Mouse (Mus musculus) spleen, postnatal 14 days (tissue): ENCODE results near the gene Gm10662.
"Not testable (repeated sequence)": the region's sequence is repeated elsewhere in the genome, so short reads cannot be mapped to it uniquely, and the experiment has no call there.

Source experiments
- DNase-seq, 2 experiments: peaks; one replicate each; pipeline ENCODE4 v3.0.0; 2021 to 2022; ENCODE audit warnings: low spot score in 2 of 2

Gene Gm10662

GRCm38 (mm10) chr7:23144380-23144779, at the start of gene Gm10662:
Gene Gm10662, minus strand, starts transcription at chr7:23144480.
- not testable (repeated sequence) for DNase-seq

DNA sequence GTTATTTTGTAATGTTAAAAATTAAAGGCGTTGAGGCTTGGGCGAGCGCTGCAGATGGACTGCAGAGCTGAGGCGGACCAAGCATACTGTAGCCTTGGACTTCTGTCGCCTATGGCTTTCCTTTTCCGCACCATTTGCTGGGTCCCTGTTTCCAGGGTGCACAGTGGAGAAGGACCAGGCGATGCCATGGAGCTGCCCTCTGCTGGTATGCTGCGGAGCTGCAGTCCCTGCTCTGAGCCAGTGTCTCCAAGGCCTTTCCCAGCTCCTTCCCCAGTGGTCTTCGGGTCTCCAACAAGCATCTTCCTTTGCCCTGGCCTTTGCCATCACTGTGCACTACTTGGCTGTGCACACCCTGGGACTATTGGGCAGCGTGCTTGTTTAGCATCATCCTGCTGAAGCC, 19.2 kb upstream of the Gm10662 start:
- DNase-seq, result not testable (repeated sequence)
